Mouse (Mus musculus) cerebellum, adult 2 months (tissue): ENCODE measurements around the gene Traf2. TPM values are rescaled to one million over a fixed set of nuclear protein-coding genes. Genes with fewer than 3 reads are reported as not detected.

ENCODE experiments used
- DNase-seq, 2 experiments: peaks; one replicate each; pipeline ENCODE4 v3.0.0; 2021
- H3K27ac ChIP-seq: fragments of 200-500 bp; 2 replicates; pipeline ENCODE4 v1.5.1; 2012; ENCODE audit warnings: low read length, control low read depth, inconsistent platforms; ENCODE audit not compliant: insufficient read depth
- H3K27me3 ChIP-seq: fragments of 200-500 bp; 2 replicates; pipeline ENCODE4 v1.6.1; 2012; ENCODE audit warnings: inconsistent platforms, mild to moderate bottlenecking, low read length, moderate library complexity; ENCODE audit not compliant: control insufficient read depth, insufficient read depth
- H3K4me1 ChIP-seq: fragments of 200-500 bp; 2 replicates; pipeline ENCODE4 v1.6.1; 2011; ENCODE audit warnings: low read length; ENCODE audit not compliant: control insufficient read depth, insufficient read depth
- H3K4me3 ChIP-seq: fragments of 200-500 bp; replicated peaks from 2 replicates; pipeline ENCODE3; 2011; ENCODE audit warnings: mild to moderate bottlenecking, low read depth, low read length, control low read depth; ENCODE audit not compliant: insufficient read depth
- CTCF ChIP-seq: fragments of 200-500 bp; IDR thresholded peaks from 2 replicates; pipeline ENCODE4 v1.5.1; 2011; ENCODE audit warnings: low read depth, mild to moderate bottlenecking, control low read depth, low read length, moderate library complexity, borderline replicate concordance; ENCODE audit not compliant: insufficient read depth
- POLR2A ChIP-seq: fragments of 200-500 bp; IDR thresholded peaks from 2 replicates; pipeline ENCODE4 v1.6.1; 2011; ENCODE audit warnings: low read length, control low read depth, borderline replicate concordance; ENCODE audit not compliant: insufficient read depth
- WGBS: fragments of 180-500 bp; shearing (Covaris S2); methylation state at CpG from one replicate; pipeline ENCODE4 v1.1.7; 2018; 5-methylcytosine and 5-hydroxymethylcytosine counted together
- polyA plus RNA-seq: library from polyadenylated mRNA; depleted of rRNA; stranded (reverse); fragments of >200 nt; gene quantifications from 2 replicates; pipeline ENCODE4 v1.2.3, GENCODE M21; 2012

The Traf2 gene
- polyA plus RNA-seq, 1 experiment, result 12.3 TPM

GRCm38 (mm10) chr2:25501593-25502486 is 44.9 kb downstream of the Traf2 start, which contains the start of gene C8g:
Gene C8g, minus strand, starts transcription at chr2:25501719.
- peaks cover 28% of the 10 kb centered on the region for H3K4me1 ChIP-seq
- no peaks in the 10 kb centered on the region for H3K27me3 ChIP-seq
- H3K4me3 ChIP-seq, result peak within 1 kb of the TSS; percentile 77
- WGBS, result 59% methylated on average over 20 of the region's 20 CpGs
- no peak for TF ChIP-seq POLR2A
- TF ChIP-seq CTCF, result no peak
- peak in 1 of 2 experiments; percentile 54 for DNase-seq
- peak within 1 kb of the TSS; percentile 79 for H3K27ac ChIP-seq

DNA sequence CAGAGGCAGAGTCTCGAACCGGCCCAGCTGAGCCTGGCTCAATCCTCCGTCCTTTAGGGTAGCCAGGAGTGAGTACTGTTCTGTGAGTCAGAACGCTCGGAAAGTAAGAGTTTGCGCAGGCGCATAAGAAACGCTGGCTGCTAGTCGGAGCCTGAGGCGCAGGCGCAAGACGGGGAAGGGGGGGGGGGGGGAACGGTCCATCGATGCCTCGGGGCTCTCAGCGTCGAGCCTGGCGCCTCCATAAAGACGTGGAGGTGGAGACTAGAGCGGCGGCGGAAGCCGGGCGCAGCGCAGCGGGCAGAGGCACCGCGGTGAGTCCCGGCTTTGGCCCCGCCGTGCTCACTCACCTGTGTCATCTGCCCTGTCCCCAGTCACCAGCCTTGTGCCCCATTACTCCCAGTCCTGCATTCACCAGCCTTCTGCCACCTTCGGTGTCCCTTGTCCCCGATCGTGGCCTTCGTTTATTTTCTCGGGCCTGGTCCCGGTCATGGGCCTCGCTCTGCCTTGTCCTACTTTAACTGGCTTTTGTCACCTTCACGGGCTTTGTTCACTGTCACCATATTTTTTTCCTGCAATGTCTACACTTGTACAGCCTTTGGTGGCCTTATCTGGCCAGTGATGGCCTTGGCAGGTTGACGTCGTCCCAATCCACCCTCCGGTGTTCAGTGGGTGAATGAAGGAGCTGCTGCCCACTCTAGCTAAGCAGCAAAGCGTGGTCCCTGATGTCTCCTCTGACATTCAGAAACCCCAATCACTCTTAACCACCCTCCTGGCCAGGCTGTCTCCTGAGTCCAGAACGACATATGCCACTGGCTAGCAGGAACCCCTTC is 45.9 kb downstream of the Traf2 start, which contains the start of gene Fbxw5:
Fbxw5 (plus strand) TSS at position 175 of the 830 bp plus-strand sequence.
- WGBS, result under 1% methylated on average over 37 of the region's 44 CpGs
- Histone ChIP-seq H3K27ac (peak within 1 kb of the TSS; percentile 79), H3K4me3 (peak within 1 kb of the TSS; percentile 77), H3K27me3 (no peaks in the 10 kb centered on the region), H3K4me1 (peaks cover 22% of the 10 kb centered on the region)
- peak; percentile 89 to 91 for DNase-seq
- TF ChIP-seq POLR2A (peak; percentile 62), CTCF (no peak)

DNA sequence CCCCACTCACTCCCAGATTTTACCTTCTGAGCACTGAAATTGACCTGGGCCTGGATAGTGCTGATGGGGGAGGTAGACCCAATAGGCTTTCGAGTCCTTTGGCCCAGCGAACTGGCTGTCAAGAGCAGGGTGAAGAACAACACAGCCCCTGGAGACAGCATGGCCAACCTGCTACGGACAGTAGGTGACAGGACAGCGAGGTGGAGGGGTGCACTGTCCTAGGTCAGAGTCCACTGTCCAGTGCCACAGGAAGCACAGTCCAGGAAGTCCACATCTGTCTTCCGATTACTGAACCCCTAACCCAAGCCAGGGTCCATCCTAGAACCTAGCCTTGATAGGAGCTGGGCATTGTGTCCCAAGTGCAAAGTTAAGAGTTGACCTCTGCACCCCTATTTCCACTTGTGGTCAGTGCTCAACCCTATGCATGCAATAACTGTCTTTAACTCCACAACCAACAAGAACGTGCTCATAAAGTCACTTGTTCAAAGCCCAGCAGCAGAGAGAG is 46.6 kb downstream of the Traf2 start:
- Histone ChIP-seq H3K27ac (peak overlapping the region; percentile 66), H3K4me1 (peaks cover 17% of the 10 kb centered on the region), H3K27me3 (no peaks in the 10 kb centered on the region), H3K4me3 (peak overlapping the region; percentile 54)
- WGBS, result 76% methylated on average over 6 of the region's 6 CpGs
- TF ChIP-seq CTCF, result no peak
- no peak for TF ChIP-seq POLR2A
- DNase-seq, result no peak

- H3K4me1 ChIP-seq, result peaks cover 20% of the 10 kb centered on the region
- no peak overlapping the region for H3K27ac ChIP-seq
- H3K27me3 ChIP-seq, result no peaks in the 10 kb centered on the region
- TF ChIP-seq CTCF (no peak), POLR2A (no peak)
- no peak overlapping the region for H3K4me3 ChIP-seq
- WGBS, result 74% methylated on average over 15 of the region's 15 CpGs
- DNase-seq, result peak; percentile 19
Observed at GRCm38 (mm10) chr2:25498622-25499478, 47.9 kb downstream of the Traf2 start.

DNA sequence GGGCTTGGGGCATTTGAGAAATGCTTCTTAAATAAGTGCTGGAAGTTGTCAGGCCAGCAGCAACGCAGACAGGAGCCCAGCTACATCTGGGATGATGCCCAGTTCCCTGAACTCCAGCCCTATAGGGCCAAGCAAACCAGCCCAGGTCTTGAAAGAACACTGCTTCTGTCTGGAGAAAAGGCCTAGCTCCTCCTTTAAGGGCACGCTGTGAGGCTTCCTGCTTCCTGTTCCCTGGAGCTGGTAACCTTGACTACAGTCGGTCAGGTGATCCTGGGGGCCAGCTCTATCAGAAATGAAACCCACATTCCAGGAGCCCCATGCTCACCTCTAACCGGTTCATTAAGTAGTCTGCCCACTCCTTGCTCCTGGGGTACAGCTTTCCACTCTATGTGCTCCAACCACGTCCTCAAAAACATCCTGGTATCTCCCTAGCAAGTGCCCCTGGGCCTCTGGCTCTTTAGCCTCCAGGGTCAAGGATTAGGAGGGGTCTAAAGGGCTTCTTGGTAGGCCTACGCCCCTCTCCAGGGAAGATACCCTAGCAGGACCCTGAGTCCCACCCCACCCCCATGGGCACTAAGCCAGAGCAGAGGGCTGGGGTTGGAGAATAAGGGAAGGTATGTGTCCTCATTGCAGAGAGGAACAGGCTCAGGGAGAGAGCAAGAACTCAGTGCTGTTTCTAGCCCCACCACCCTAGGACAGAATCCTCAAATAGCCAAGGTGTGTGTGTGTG is 48.7 kb downstream of the Traf2 start:
- Histone ChIP-seq H3K4me3 (no peak overlapping the region), H3K27ac (no peak overlapping the region), H3K4me1 (peaks cover 29% of the 10 kb centered on the region), H3K27me3 (no peaks in the 10 kb centered on the region)
- 64% methylated on average over 6 of the region's 6 CpGs for WGBS
- DNase-seq, result peak in 1 of 2 experiments; percentile 20
- TF ChIP-seq CTCF (no peak), POLR2A (no peak)

- peak; percentile 76 for TF ChIP-seq CTCF
- TF ChIP-seq POLR2A, result no peak
- Histone ChIP-seq H3K4me3 (no peak overlapping the region), H3K27ac (no peak overlapping the region), H3K4me1 (peaks cover 22% of the 10 kb centered on the region), H3K27me3 (no peaks in the 10 kb centered on the region)
- peak; percentile 63 to 75 for DNase-seq
- 48% methylated on average over 4 of the region's 4 CpGs for WGBS
Observed at GRCm38 (mm10) chr2:25496462-25496861, 50.3 kb downstream of the Traf2 start.
